Mouse (Mus musculus) cortical plate, adult 2 months (tissue): ENCODE results near the gene Actl6b.

Source experiments
- CTCF ChIP-seq: fragments of 200-500 bp; IDR thresholded peaks from 2 replicates; pipeline ENCODE4 v1.5.1; 2011; ENCODE audit warnings: mild to moderate bottlenecking, control low read depth, low read length; ENCODE audit not compliant: insufficient read depth; ENCODE audit errors: extremely low read depth
- POLR2A ChIP-seq: fragments of 200-500 bp; IDR thresholded peaks from 2 replicates; pipeline ENCODE4 v1.6.1; 2011; ENCODE audit warnings: mild to moderate bottlenecking, low read length, control low read depth; ENCODE audit not compliant: insufficient read depth; ENCODE audit errors: extremely low read depth

DNA sequence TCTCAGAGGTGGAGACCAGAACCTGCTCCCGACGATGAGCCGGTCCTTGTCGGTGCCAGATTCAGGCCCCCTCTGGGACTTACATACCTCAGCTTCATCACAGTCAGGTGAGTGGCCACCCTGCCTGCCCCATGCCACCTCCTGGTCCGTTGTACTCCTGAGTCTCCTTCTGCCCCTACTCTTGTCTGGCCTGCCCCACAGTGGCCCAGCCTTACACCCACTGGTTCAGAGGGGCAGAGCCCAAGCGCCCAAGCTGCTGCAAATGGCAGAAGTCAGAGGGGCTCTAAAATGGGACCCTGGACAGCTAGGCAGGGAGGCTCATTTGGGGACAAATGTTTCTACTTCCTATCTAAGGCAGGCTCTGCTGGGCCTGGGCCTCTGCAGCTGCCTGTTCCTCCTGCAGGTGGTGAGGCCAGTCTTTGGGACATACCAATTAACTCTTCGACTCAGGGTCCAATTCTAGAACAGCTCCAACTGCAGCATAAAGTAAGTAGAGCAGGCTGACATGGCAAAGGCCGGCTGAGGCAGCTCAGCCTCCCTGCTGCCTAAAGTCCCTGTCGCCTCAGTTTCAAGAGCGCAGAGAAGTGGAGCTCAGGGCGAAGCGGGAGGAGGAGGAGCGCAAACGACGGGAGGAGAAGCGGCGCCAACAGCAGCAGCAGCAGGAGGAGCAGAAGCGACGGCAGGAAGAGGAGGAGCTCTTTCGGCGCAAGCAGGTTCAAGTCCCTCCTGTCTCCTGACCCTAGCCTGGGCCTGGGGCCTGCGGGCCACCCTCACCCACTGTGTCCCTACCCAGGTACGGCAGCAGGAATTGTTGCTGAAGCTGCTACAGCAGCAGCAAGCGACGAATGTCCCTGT is 29.7 kb upstream of the Actl6b start:
- no peak for TF ChIP-seq POLR2A
- TF ChIP-seq CTCF: no peak
